Mouse (Mus musculus) G1E (cell line): ENCODE measurements around the gene Apbb2. TPM values are rescaled to one million over a fixed set of nuclear protein-coding genes. Genes with fewer than 3 reads are reported as not detected.

Source experiments
- ATAC-seq: 2 replicates; pipeline ENCODE4 v1.8.0; 2016; ENCODE audit warnings: mild to moderate bottlenecking; ENCODE audit not compliant: insufficient number of reproducible peaks, poor library complexity, low FRiP score, severe bottlenecking; ENCODE audit errors: extremely low read depth
- DNase-seq: peaks from one replicate; pipeline ENCODE4 v3.0.0; 2012; ENCODE audit warnings: low spot score
- H3K27me3 ChIP-seq: 2 replicates; pipeline ENCODE4 v1.6.1; 2012; ENCODE audit warnings: mild to moderate bottlenecking, low read length, inconsistent platforms; ENCODE audit not compliant: insufficient read depth
- H3K36me3 ChIP-seq: replicated peaks from 2 replicates; pipeline ENCODE3; 2012; ENCODE audit warnings: mild to moderate bottlenecking, inconsistent platforms
- H3K4me1 ChIP-seq: 2 replicates; pipeline ENCODE4 v1.6.1; 2012; ENCODE audit warnings: low read depth, low read length, inconsistent platforms, mixed read lengths; ENCODE audit not compliant: insufficient read depth
- H3K4me3 ChIP-seq: 2 replicates; pipeline ENCODE4 v1.5.1; 2012; ENCODE audit warnings: low read depth, mild to moderate bottlenecking, inconsistent platforms, low read length, moderate library complexity, mixed read lengths
- H3K9me3 ChIP-seq: replicated peaks from 2 replicates; pipeline ENCODE4 v1.6.1; 2012; ENCODE audit warnings: inconsistent platforms
- CTCF ChIP-seq: IDR thresholded peaks from 2 replicates; pipeline ENCODE4 v1.5.1; 2012; ENCODE audit warnings: low read depth, low read length, inconsistent platforms, mixed read lengths
- GATA1 ChIP-seq: IDR thresholded peaks from 2 replicates; pipeline ENCODE4 v1.6.1; 2012; ENCODE audit warnings: borderline replicate concordance, low read length, inconsistent platforms, mixed read lengths
- GATA2 ChIP-seq: IDR thresholded peaks from 2 replicates; pipeline ENCODE4 v1.6.1; 2012; ENCODE audit warnings: low read depth, low read length, inconsistent platforms, borderline replicate concordance
- POLR2AphosphoS5 ChIP-seq: IDR thresholded peaks from 2 replicates; pipeline ENCODE4 v1.6.1; 2012; ENCODE audit warnings: low read depth, low read length, inconsistent platforms; ENCODE audit not compliant: insufficient replicate concordance
- TAL1 ChIP-seq: conservative IDR thresholded peaks from 2 replicates; pipeline ENCODE4 v1.6.1; 2012; ENCODE audit warnings: low read depth, low read length, inconsistent platforms, mixed read lengths
- polyA plus RNA-seq: library from polyadenylated mRNA; stranded (reverse); fragments of >175 nt; gene quantifications from 2 replicates; pipeline ENCODE4 v1.2.3, GENCODE M21; 2012
- total RNA-seq, 2 experiments: library from RNA; stranded (forward) in 1 of 2; stranded (reverse) in 1 of 2; fragments of 200-1000 nt in 1 of 2; fragments of >200 nt in 1 of 2; fragmentation: Nextera tagmentation in 1 of 2; gene quantifications; 2 replicates each; pipeline ENCODE4 v1.2.3; 2014 to 2017

Gene Apbb2
- total and polyA plus RNA-seq, 3 experiments = 0.16 TPM; not detected in 2

DNA sequence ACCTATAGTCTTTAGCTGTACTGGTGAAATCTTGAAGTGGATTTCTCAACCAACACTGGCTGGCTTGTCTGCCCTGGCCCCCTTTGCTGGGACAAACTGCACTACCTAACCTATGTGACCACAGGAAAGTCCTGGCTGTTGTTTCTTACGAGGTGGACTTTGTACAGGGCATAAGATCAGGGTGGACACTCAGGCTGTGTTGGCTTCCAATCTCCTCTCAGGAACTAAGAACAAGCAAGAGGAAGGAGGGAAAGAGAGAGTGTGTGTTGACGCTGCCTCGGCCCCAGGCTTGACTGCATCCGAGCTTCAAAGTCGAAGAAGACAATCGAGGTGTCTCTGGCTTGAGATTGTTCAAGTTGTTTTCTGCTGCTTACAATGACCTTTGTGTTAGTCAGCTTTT, 271.8 kb downstream of the Apbb2 start:
- H3K27me3 ChIP-seq = no peaks in the 10 kb centered on the region
- H3K4me1 ChIP-seq = no peaks in the 10 kb centered on the region
- H3K9me3 ChIP-seq = peaks cover 59% of the 10 kb centered on the region
- H3K36me3 ChIP-seq = no peaks in the 10 kb centered on the region
- no peak for TF ChIP-seq CTCF
- no peak for TF ChIP-seq GATA2
- TF ChIP-seq TAL1 = no peak
- TF ChIP-seq GATA1 = no peak
- no peak for TF ChIP-seq POLR2AphosphoS5
- ATAC-seq (no peak), DNase-seq (no peak)
- H3K4me3 ChIP-seq = no peak overlapping the region

- H3K36me3 ChIP-seq = no peaks in the 10 kb centered on the region
- no peak overlapping the region for H3K4me3 ChIP-seq
- no peaks in the 10 kb centered on the region for H3K27me3 ChIP-seq
- peaks cover 63% of the 10 kb centered on the region for H3K9me3 ChIP-seq
- ATAC-seq = no peak
- DNase-seq = no peak
- TF ChIP-seq GATA2 = no peak
- TF ChIP-seq POLR2AphosphoS5 = no peak
- no peaks in the 10 kb centered on the region for H3K4me1 ChIP-seq
Measured at GRCm38 (mm10) chr5:66345140-66345539, 273.4 kb downstream of the Apbb2 start.

DNA sequence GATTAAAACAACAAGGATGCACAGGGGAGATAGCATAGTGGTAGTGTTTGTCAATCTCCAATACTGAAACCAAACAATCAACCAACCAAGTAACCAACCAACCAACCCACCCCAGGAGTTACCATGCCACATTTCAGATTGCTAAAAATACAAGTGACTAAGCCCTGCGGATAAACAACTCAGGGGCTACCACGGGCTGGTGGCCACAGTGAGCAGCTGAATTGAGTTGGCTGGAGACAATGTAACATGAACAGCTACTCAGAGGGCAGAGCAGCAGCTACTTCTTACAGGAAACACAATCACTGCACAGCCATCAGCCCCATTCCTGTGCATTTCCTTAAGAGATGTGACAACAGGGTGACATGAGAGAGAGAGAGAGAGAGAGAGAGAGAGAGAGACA, 274.4 kb downstream of the Apbb2 start:
- no peak for ATAC-seq
- Histone ChIP-seq H3K4me3 (no peak overlapping the region), H3K4me1 (no peaks in the 10 kb centered on the region), H3K27me3 (no peaks in the 10 kb centered on the region), H3K36me3 (no peaks in the 10 kb centered on the region), H3K9me3 (peaks cover 55% of the 10 kb centered on the region)
- no peak for DNase-seq
- TF ChIP-seq GATA2 (no peak), TAL1 (no peak), POLR2AphosphoS5 (no peak)

- H3K4me3 ChIP-seq = no peak overlapping the region
- H3K9me3 ChIP-seq = peaks cover 58% of the 10 kb centered on the region
- no peaks in the 10 kb centered on the region for H3K4me1 ChIP-seq
- TF ChIP-seq CTCF (no peak), POLR2AphosphoS5 (no peak), TAL1 (no peak), GATA1 (no peak), GATA2 (no peak)
- no peaks in the 10 kb centered on the region for H3K27me3 ChIP-seq
- DNase-seq = no peak
- no peaks in the 10 kb centered on the region for H3K36me3 ChIP-seq
- no peak for ATAC-seq
Measured at GRCm38 (mm10) chr5:66342285-66342684, 276.3 kb downstream of the Apbb2 start.

- H3K36me3 ChIP-seq = no peaks in the 10 kb centered on the region
- no peaks in the 10 kb centered on the region for H3K4me1 ChIP-seq
- peaks cover 57% of the 10 kb centered on the region for H3K9me3 ChIP-seq
- TF ChIP-seq TAL1 (no peak), POLR2AphosphoS5 (no peak), GATA1 (no peak), GATA2 (no peak), CTCF (no peak)
- no peak overlapping the region for H3K4me3 ChIP-seq
- ATAC-seq (no peak), DNase-seq (no peak)
- H3K27me3 ChIP-seq = no peaks in the 10 kb centered on the region
Measured at GRCm38 (mm10) chr5:66341848-66342247, 276.7 kb downstream of the Apbb2 start.

DNA sequence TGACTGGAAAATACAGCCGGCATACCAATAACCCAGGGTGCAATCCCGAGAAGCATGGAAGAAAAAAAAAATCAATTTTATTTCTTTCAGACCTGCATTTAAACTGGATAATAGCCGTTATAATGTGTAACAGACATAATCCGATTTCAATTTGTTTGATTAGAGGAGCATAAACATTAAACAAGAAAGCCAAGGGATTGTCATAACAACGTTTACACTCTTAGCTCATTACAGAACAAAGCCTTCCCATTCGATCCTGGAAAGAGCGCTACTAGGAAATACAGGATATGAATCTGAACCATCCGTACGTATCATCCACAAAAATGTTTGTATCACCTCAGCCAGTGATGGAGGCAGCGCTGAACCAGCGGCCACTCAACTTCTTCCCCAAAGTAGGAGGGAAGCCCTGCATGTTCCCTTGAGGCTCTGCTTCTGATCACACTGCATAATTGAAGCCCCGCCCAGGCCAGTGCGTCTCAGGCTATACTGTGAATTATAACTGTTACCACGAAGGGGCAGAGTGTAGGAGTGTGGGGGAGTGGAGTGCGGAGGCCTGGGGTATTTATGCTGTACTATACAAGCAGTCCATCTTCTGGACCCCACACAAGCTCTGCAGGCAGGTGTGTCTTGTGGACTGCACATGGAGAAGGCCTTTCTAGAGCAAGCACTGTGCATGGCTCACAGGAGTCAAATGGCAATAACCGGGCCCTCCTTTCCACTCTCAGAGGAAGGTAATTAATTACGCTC, 278.1 kb downstream of the Apbb2 start:
- DNase-seq (no peak), ATAC-seq (no peak)
- TF ChIP-seq POLR2AphosphoS5 (no peak), GATA1 (no peak), GATA2 (no peak), TAL1 (no peak), CTCF (no peak)
- Histone ChIP-seq H3K4me3 (no peak overlapping the region), H3K9me3 (peaks cover 61% of the 10 kb centered on the region), H3K4me1 (no peaks in the 10 kb centered on the region), H3K27me3 (no peaks in the 10 kb centered on the region), H3K36me3 (no peaks in the 10 kb centered on the region)

DNA sequence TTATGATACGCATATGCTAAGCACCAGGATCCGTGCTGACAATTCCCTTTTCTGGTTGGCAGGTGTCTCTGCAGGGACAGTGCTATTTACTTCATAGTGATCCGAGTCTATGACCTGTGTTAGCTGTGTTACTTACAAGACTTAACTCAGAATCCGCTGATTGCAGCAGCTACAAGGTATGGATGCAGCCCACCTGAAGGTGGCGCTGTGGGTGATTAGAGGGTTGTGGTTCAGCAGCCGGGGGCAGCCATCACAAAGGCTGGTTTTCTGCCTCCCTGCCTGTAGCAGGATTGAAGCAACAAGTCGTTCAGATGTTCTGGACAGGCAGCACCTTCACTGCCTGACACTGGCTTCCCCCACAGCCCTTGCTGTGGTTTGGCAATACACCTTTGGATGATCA, 280.0 kb downstream of the Apbb2 start:
- ATAC-seq = no peak
- DNase-seq = no peak
- Histone ChIP-seq H3K4me3 (no peak overlapping the region), H3K9me3 (peaks cover 59% of the 10 kb centered on the region), H3K27me3 (no peaks in the 10 kb centered on the region), H3K4me1 (no peaks in the 10 kb centered on the region), H3K36me3 (no peaks in the 10 kb centered on the region)
- TF ChIP-seq CTCF (no peak), GATA2 (no peak), TAL1 (no peak), POLR2AphosphoS5 (no peak), GATA1 (no peak)
